Mouse (Mus musculus): Measurements from ENCODE around the gene Prpsap2. TPM values are rescaled to one million over a fixed set of nuclear protein-coding genes. Genes with fewer than 3 reads are reported as not detected.

Prpsap2 gene
- polyA plus RNA-seq, 1 experiment, result 8.3 TPM

DNA sequence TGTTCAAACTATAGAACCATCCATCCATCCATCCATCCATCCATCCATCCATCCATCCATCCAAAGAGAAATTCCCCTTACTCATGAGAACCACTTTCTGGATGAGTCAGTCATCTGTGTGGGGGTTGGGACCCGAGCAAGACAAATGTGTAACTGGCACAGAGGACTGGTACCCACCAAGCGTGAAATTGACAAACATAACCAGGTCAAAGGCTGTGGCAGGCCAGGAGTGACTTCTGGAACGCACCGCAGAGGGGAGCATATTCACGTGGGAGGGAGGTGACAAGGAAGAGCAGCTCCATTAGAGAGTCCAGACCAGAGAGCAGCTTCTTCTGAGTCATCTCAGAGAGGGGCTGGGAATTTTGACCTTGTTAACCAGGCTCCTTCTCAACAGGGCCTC is 39.8 kb downstream of the Prpsap2 start:
- TF ChIP-seq GATA1 (IDR thresholded peaks at IDR 0.05; ENCODE audit: low read length), result no peak

DNA sequence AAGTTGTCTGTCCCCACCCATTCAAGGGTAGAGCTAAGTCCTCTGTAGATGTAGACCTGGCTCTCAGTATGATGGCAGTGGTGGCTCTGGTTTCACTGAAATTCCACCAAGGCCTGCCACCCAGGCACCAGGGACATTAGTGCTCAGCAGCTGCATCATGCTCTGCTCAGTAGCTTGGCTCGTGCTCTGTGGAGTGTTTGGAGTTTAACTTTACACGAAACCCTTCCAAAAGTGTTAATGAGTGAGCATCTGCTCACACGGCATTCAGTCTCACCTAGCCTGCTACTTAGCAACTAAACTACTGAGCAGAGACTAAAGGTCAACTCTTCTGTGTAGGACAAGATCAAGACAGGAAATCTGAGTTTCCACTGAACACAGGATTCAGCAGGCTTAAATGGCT is 41.3 kb downstream of the Prpsap2 start, which contains the start of gene Slc5a10:
Gene Slc5a10 (minus strand): TSS at position 191 of the 400 bp plus-strand sequence.
- no peak for TF ChIP-seq GATA1 (IDR thresholded peaks at IDR 0.05; ENCODE audit: low read length)

DNA sequence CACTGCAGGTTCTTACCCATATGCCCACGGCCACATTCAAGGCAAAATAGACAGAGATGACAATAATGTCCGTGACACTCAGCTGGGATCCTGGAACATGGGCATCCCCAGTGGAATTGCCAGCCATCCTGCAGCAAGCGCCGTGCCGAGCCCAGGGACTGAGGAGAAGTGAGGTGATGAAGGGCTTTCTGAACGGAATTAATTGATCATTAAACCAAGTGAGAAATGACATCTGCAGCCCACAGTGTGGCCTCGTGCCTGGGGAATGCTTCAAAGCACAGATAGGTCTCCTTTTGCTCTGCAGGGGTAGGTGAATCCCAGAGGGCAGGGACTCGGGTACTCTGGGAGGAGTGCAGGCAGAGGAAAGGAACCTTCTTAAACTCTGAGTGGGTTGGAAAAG is 42.1 kb downstream of the Prpsap2 start:
- no peak for TF ChIP-seq GATA1 (IDR thresholded peaks at IDR 0.05; ENCODE audit: low read length)

DNA sequence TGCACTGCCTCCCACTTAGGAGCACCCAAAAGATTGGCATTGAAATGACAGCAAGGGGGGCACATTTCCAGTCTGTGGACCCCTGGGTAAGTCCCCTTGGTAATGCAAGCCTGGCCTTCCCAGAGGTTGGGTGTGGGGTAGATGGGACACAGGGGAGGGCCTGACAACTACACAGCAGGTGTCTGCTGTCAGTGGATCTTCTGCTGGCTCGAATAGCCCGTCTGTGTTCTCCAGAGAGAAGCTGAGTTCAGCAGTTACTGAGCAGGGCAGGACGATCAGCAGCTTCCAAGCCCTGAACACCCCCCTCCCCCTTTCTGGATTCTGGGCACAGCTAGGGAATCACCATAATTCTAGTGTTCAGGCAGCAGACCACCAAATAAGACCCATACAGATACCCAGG is 42.5 kb downstream of the Prpsap2 start:
- no peak for TF ChIP-seq GATA1 (IDR thresholded peaks at IDR 0.05; ENCODE audit: low read length)

DNA sequence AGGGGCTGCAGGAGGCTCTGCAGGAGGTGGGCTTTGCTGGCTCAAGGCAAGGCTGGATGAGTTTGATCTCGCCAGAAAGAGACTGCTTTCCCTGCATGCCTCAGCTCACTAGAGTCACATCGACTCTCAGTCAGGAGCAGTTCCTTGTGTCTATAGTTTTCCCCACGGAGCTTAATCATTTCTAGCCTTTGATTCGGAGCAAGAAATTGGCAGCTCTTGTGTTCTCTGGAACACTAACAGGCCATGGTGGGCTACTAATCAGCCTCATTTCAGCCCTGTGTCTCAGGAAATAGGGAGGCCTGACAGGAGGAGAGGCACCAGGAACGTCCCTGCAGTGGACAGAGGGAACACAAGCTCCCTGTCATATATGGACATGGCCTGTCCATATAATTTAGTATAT is 43.9 kb downstream of the Prpsap2 start:
- TF ChIP-seq GATA1 (IDR thresholded peaks at IDR 0.05; ENCODE audit: low read length), result no peak

DNA sequence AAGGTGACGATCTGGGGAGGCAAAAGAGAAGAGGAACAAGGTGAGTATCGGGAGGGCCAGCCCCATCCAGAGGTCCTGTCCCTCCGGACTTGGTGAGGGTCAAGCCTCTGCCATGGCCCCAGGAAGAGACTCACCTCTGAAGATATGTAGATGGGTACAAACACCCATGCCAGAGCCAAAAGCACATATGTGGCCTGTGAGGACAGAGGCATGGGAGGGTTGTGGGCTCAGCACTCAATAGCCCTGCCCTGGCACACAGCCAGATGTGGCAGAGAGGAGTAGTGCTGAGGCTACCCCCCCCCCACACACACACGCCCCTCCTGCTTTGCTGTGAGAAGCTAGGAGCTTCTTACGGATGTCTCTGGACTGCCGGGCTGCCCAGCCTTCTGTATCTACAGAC is 46.8 kb downstream of the Prpsap2 start:
- no peak for TF ChIP-seq GATA1 (IDR thresholded peaks at IDR 0.05; ENCODE audit: low read length)

DNA sequence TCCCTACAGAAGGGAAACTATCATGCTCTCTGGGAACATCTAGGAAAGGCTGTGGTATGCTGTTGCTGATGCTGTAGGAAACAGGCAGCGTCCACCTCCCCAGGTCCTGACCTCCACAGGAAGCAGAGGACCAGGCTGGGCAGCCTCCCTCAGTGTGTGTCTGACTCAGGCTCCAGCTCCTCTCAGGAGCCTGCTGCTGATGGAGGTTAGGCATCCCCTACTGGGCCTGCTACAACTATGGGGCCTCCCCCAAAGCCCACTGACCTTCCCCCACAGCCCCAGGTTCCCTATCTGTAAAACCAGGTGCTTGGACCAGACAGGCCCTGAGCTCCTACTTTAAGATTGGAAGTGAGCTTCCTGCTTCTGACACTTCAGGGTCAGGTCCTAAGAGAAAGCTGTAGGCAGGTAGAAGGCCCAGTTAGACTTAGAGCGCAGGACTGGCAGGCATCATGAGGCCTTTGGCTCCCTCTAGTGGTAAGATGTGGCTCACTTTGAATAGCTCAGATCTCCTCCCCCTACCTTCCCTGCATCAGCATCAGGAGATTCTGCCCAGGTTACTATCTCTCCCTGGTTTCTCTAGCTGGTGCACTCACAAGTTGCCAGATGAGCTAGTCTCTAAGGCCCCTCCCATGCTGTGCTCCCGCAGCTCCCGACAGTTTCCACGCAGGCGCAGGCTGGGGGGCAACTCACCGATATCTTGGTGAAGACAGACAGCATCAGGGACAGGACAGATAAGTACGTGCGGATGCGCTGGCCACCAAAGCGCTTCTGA is 47.4 kb downstream of the Prpsap2 start:
- TF ChIP-seq GATA1 (IDR thresholded peaks at IDR 0.05; ENCODE audit: low read length), result no peak

DNA sequence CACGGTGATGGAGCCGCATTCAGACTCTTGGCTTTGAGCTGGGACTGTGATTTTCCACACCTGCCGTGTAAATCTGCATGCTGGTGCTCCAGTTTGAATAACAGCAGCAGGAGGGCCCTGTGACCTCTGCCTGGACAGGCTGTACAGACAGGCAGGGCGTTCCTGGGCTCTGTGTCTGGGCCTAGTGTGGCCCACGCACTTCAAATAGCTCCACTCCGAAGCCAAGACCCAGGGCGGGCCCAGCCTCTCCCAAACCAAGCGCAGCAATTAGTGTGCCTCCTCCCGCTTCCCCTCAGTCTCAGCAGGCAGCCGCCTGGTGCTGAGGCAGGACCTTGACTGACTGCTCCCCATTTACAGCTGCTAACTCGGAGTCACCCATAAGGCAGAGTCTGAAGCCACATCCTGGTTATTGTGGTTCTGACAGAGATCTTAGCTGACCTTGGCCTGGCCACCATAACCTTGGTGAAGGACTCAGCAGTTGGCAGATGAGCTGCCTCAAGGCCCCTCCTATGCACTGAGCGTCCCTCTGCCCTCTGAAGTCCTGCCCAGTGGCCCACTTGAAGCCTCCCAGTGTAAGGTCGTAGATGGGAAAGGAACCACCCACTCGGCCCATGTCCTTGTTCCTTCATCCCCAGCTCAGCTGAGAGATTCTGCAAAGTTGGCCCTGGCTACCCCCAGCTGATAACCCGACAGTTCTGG is 48.6 kb downstream of the Prpsap2 start:
- TF ChIP-seq GATA1 (IDR thresholded peaks at IDR 0.05; ENCODE audit: low read length), result no peak

DNA sequence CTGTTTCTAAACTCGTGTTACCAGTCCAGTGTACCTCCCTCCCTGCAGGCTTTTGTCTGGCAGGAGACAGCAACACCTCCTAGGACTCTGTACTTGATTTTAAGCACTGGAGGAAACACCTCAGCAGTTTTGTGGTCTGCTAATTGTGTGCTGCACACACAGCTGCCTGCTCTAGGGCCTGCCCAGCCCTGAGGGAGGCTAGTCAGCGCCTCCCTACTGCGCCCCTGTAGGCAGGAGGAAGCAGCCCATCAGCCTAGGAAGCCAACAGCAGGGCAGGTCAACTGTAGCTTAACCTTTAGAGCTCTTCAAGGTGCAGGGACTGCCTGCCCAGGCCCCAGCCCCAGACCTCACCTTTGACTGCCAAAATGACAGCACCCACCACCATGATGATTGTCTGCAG is 53.0 kb downstream of the Prpsap2 start:
- no peak for TF ChIP-seq GATA1 (IDR thresholded peaks at IDR 0.05; ENCODE audit: low read length)

DNA sequence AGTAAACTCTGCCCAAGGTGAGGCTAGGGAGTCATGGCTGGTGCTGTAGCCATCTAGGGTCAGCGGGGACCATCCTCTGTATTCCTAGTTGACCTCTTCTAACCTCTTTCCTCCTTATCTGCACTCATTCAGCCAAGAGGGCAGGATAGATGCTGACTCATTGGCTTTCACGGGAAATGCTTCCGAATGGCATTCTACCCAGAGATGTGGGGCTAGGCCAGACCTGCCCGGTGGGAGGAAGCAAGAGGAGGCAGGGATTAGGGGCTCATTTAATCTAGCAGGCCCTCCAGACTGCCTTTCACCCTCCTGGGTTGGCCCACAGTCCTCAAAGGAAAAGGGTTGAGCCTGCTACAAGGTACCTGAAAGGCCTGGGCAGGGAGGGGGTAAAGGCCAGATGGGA is 55.7 kb downstream of the Prpsap2 start:
- TF ChIP-seq GATA1 (IDR thresholded peaks at IDR 0.05; ENCODE audit: low read length), result no peak

DNA sequence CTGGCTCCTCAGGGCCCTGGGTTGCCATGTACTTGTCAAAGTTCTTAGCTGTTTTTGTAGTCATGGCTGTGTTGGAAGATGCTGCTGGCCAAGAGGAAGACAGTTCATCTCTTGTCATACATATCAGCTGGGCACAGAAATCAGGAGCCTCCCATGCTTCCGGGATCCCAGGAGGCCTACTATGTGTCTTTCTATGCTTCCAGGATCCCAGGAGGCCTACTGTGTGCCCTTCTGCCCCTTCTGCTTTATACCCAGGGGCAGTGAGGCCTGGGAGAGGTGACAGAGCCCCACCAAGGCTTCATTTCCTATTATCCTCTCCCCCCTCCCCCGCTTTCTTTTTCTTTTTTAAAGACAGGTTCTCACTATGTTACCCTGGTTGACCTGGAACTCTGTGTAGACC is 56.3 kb downstream of the Prpsap2 start:
- no peak for TF ChIP-seq GATA1 (IDR thresholded peaks at IDR 0.05; ENCODE audit: low read length)

DNA sequence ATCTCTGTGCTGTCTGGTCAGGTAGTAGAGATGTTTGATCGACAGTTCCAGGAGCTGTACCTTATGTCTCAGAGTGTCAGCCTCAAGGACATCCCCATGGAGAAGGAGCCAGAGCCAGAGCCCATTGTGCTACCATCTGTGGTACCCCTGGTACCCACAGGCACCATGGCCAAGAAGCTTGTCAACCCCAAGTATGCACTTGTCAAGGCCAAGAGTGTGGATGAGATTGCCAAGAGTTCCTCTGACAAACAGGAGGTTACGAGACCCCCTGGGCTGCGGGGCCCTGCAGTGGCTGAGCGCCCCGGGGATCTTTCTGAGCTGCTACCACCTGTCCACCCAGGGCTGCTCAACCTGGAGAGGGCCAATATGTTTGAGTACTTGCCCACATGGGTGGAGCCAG is 59.4 kb downstream of the Prpsap2 start:
- TF ChIP-seq GATA1 (IDR thresholded peaks at IDR 0.05; ENCODE audit: low read length), result no peak

DNA sequence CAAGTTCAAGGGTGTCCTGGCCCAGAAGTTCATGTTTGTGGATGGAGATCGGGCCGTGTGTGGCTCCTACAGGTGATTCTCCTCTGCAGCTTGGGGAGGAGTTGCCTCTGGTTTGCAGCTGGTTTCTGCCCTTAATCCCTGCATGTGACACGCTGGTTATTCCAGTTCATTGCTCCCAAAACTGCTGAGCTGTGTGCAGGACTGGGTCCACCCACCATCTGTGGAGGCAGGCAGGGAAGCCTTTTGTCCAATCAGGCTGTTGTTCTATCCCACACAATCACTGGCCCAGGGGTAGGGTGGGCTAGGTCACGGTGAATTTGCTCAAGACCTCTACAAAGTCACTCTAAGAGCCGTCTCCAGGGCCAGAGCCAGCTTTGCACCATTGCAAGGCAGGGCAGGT is 60.2 kb downstream of the Prpsap2 start:
- TF ChIP-seq GATA1 (IDR thresholded peaks at IDR 0.05; ENCODE audit: low read length), result no peak

DNA sequence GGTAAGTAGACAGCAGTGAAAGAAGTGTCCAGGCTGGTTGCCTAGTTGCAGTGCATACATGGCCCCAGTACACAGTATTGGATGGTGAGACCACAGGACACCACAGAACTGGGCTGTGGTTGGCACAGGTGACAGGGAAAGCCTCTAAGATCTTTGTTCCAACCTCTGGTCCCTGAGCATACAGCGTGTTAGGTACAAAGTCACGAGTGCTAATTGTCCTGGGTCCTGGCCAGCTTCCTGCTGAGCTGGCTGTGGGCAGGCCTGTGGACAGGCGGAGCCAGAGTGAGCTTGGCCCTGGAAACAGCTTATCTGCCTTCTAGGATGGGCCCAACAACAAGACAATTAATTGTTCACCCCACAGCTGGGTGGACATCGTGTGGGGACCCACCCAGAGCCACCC is 62.0 kb downstream of the Prpsap2 start:
- TF ChIP-seq GATA1 (IDR thresholded peaks at IDR 0.05; ENCODE audit: low read length), result no peak

DNA sequence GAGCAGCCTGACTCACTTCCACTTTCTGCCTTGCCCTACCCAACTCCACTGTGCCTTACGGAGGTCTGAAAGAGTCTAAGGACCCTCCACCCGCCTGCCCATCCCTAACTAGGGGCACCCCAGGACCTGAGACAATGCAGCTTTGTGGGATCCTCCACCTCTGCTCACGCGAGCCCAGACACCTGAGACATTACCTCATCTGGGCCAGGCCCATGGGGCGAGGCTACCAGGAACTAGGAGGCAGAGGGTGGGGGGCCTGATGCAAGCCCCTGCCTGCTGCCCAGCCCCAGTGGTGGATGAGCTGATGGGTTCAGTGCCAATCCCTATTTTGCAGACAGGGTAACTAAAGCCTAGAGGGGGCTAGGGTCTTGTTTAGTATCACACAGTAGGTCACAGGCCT is 62.4 kb downstream of the Prpsap2 start:
- TF ChIP-seq GATA1 (IDR thresholded peaks at IDR 0.05; ENCODE audit: low read length), result no peak

DNA sequence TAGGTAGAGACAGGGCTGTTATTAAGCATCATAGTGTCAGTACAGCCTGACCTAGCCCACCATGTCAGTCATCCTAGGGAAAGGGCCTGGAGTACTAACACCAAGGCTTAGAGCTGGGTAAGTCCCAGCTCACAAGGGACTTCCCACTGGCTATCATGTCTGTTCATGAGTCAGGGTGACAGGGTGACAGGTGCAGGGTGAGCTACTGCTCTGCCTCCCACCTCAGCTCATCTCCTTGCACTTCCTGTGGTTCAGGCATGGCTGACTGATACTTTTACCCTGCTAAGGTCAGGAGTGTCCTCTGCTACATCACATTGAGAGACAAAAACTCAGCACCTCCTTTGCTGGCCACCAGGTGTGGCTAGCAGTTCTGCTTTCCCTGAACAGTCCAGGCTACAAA is 63.0 kb downstream of the Prpsap2 start:
- no peak for TF ChIP-seq GATA1 (IDR thresholded peaks at IDR 0.05; ENCODE audit: low read length)

DNA sequence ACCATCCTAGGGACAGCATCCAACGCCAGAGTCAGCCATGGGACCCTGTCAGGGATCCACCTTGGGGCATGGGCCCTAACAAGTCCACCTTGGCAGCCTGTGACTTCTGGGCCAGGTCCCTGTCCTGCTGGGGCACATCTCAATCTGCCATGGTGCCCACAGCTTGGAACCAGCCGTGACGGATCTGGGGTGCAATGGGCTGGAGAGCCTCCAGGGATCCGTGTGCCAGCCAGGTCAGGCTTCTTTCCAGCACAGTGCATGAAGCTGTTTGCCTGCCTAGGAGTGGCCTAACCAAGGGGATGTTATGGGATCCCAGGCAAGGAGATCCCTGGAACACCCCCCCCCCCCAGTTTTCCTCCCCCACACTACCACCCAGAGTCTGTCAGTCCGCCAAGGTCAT is 68.9 kb downstream of the Prpsap2 start:
- no peak for TF ChIP-seq GATA1 (IDR thresholded peaks at IDR 0.05; ENCODE audit: low read length)

Data from G1E-ER4 (cell line).